Mouse (Mus musculus) limb, embryonic 11.5 days (tissue): Measurements from ENCODE around the gene Mns1. TPM values are rescaled to one million over a fixed set of nuclear protein-coding genes. Genes with fewer than 3 reads are reported as not detected.
"Not testable (repeated sequence)": the region's sequence is repeated elsewhere in the genome, so short reads cannot be mapped to it uniquely, and the experiment has no call there.

ENCODE experiments used
- ATAC-seq: fragments of 200-750 bp; cut with Nextera tagmentation; 2 replicates; pipeline ENCODE4 v1.8.0; 2017; ENCODE audit warnings: low read depth; ENCODE audit not compliant: insufficient number of reproducible peaks, low FRiP score, low TSS enrichment
- DNase-seq: peaks from one replicate; pipeline ENCODE4 v3.0.0-alpha.2; 2015; ENCODE audit warnings: low spot score
- H3K27ac ChIP-seq: fragments of 300-500 bp; sonication (generic); replicated peaks from 2 replicates; pipeline ENCODE4 v1.5.1; 2014; ENCODE audit warnings: low read depth, mild to moderate bottlenecking, low read length
- H3K27me3 ChIP-seq: fragments of 300-500 bp; sonication (generic); 2 replicates; pipeline ENCODE4 v1.6.1; 2014; ENCODE audit warnings: mild to moderate bottlenecking, low read length, mixed read lengths; ENCODE audit not compliant: control insufficient read depth, insufficient read depth
- H3K36me3 ChIP-seq: fragments of 300-500 bp; sonication (generic); 2 replicates; pipeline ENCODE4 v1.6.1; 2014; ENCODE audit warnings: mild to moderate bottlenecking, low read length, moderate library complexity, mixed read lengths; ENCODE audit not compliant: control insufficient read depth, insufficient read depth
- H3K4me1 ChIP-seq: fragments of 300-500 bp; sonication (generic); 2 replicates; pipeline ENCODE4 v1.6.1; 2014; ENCODE audit warnings: low read length, mixed read lengths; ENCODE audit not compliant: control insufficient read depth, insufficient read depth
- H3K4me2 ChIP-seq: fragments of 300-500 bp; sonication (generic); 2 replicates; pipeline ENCODE4 v1.6.1; 2014; ENCODE audit warnings: low read depth, mild to moderate bottlenecking, moderate library complexity; ENCODE audit not compliant: severe bottlenecking
- H3K4me3 ChIP-seq: fragments of 300-500 bp; sonication (generic); 2 replicates; pipeline ENCODE4 v1.5.1; 2014; ENCODE audit warnings: low read depth, low read length
- H3K9ac ChIP-seq: fragments of 300-500 bp; sonication (generic); 2 replicates; pipeline ENCODE4 v1.6.1; 2014; ENCODE audit warnings: mild to moderate bottlenecking, low read length
- H3K9me3 ChIP-seq: fragments of 300-500 bp; sonication (generic); 2 replicates; pipeline ENCODE4 v1.6.1; 2016; ENCODE audit warnings: low read length; ENCODE audit not compliant: control insufficient read depth
- WGBS: fragments of 180-500 bp; shearing (Covaris S2); extraction: QIAGEN DNeasy Blood & Tissue Kit; methylation state at CpG from one replicate; pipeline ENCODE4 v1.1.7; 2014; 5-methylcytosine and 5-hydroxymethylcytosine counted together
- polyA plus RNA-seq: library from polyadenylated mRNA; unstranded; fragments of >200 nt; fragmentation: Nextera tagmentation; extraction: Ambion mirVana; gene quantifications from 2 replicates; pipeline ENCODE4 v1.2.1, GENCODE M21; 2014

The Mns1 gene
- polyA plus RNA-seq, 1 experiment from 2014 or later, result 55.7 TPM

DNA sequence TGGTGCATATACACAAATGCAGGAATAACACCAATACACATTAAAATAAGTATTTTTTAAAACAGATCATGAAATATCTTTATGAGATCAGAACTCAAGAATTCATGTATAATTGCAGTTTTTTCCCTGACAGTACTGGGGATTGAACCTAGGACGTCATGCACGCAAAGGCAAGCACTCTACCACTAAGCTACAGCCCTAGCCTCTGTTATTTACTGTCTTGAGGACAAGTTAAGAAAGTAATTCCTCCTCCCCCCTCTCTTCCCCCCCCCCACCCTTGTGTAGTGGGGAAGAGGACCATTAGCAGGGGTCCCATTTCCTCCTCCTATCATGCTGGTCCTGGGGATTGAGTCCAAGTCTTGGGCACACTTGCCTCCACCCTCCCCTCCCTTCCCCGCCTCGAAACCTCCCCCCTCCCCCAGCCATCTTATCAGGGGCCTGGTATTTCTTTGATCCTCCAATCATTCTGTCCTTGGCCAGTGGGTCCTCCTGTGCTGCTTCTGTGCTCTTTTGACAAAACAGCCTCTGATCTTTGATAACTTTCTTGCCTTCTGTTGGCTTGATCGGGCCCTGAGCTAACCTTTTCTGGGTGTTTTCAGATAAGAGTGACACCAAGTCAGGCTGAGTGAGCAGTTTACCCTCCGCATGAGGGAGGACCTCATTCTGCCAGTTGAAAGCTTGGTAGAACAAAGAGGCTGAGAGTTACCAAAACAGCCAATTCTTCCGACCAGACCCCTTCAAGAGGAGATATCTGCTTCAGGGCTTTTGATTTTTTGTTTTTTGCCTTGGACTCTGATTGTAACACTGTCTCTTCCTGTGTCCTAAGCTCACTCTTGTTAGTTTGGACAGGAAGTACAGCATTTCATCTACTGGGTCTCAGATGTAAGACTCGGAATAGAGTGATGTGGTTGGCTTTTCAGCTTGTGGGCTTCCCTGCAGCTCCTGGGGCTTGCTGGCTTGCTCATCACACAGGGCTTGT, 3.4 kb downstream of the Mns1 start:
- H3K4me1 ChIP-seq, result peaks cover 6% of the 10 kb centered on the region; the same call in 1 of the 2 replicates
- H3K4me2 ChIP-seq, result no peak overlapping the region
- no peak overlapping the region for H3K27ac ChIP-seq
- DNase-seq (no peak), ATAC-seq (no peak)
- peaks cover 5% of the 10 kb centered on the region for H3K36me3 ChIP-seq
- WGBS, result 59% methylated on average over 8 of the region's 8 CpGs
- H3K27me3 ChIP-seq, result no peaks in the 10 kb centered on the region
- H3K9ac ChIP-seq, result no peak overlapping the region
- H3K9me3 ChIP-seq, result no peaks in the 10 kb centered on the region
- no peak overlapping the region for H3K4me3 ChIP-seq

DNA sequence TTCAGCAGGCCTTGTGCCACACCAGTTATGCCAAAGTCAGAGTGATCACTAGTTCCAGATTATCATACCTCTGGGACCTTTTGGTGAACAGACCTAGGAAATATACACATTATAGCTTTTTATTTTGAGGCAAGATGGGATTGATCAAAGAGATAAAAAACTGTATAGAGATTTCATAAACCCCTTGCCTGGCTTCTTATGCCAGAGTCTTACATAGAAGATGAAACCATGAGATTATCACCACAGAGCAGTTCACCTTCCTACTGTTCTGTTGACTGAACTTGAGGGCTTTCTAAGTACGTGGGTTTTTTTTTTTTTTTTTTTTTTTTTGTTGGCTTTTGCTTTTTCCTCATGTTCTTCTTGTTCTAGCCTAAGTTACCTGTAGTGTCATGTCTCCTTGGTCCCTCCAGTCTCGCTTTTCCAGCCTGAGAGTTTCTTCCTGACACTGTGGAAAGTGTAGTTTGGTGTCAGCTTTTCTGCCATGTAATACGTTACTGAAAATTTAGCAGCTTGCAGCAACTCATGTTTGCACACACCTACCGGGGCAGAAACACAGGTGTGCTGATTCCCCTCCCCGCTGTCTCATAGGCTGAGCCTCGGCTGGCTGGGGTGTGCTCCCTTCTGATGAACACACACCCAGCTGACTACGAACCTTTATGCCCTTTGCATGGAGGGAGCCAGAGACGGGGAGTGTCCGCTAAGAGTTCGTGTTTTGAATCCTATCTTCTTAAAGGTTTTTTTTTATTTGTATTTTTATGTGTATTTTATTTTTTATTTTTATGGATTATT, 4.3 kb downstream of the Mns1 start:
- 91% methylated on average over 10 of the region's 10 CpGs for WGBS
- H3K27me3 ChIP-seq, result no peaks in the 10 kb centered on the region
- no peak overlapping the region for H3K4me2 ChIP-seq
- no peak overlapping the region for H3K9ac ChIP-seq
- H3K4me3 ChIP-seq, result no peak overlapping the region
- ATAC-seq (no peak), DNase-seq (no peak)
- H3K27ac ChIP-seq, result no peak overlapping the region
- H3K4me1 ChIP-seq, result peaks cover 6% of the 10 kb centered on the region; the same call in 1 of the 2 replicates
- H3K9me3 ChIP-seq, result no peaks in the 10 kb centered on the region
- peaks cover 10% of the 10 kb centered on the region for H3K36me3 ChIP-seq

DNA sequence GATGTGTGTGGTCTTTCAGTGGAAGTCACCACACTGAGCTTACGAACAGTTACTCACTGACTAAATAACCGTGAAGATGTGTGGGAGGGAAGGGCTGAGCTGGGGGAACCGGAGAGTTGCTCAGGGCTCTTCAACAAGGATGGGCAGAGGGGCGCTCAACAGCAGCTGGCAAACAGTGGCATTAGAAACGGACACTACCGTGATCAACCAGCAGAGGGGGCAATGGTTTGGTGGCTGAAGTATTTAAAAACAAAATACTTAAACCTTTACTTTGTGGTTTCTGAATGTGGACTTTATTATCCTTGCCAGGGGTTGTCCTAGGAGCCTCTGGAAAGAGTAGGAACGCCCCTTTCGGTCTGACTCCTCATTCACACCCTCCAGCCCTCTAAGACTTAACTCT, 10.2 kb downstream of the Mns1 start:
- H3K4me1 ChIP-seq, result no peaks in the 10 kb centered on the region
- peaks cover 13% of the 10 kb centered on the region for H3K36me3 ChIP-seq
- H3K27me3 ChIP-seq, result no peaks in the 10 kb centered on the region
- no peak overlapping the region for H3K4me2 ChIP-seq
- 63% methylated on average over 8 of the region's 8 CpGs for WGBS
- no peak for ATAC-seq
- no peak overlapping the region for H3K27ac ChIP-seq
- no peak overlapping the region for H3K9ac ChIP-seq
- DNase-seq, result peak; percentile 69
- H3K4me3 ChIP-seq, result no peak overlapping the region
- H3K9me3 ChIP-seq, result no peaks in the 10 kb centered on the region

DNA sequence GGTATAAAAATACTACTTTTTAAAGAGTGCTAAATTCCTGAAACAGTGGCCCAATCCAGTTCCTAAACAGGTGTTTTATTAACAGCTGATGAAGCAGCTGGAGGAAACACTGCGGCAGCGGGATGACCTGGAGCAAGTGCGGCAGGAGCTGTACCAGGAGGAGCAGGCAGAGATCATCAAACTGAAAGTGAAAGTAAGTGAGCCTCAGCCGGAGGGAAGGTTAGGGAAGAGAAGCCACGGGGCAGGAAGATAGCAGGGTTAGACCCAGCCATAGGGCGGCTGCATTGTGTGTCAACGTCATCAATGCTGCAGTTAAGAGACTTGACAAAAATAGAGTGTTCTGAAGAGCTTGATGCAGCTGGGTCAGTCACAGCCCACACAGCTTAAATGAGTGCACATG, 11.6 kb downstream of the Mns1 start:
- H3K36me3 ChIP-seq, result peaks cover 16% of the 10 kb centered on the region
- H3K27ac ChIP-seq, result no peak overlapping the region
- H3K27me3 ChIP-seq, result no peaks in the 10 kb centered on the region
- no peak overlapping the region for H3K9ac ChIP-seq
- H3K4me3 ChIP-seq, result no peak overlapping the region
- H3K9me3 ChIP-seq, result no peaks in the 10 kb centered on the region
- H3K4me1 ChIP-seq, result no peaks in the 10 kb centered on the region
- no peak overlapping the region for H3K4me2 ChIP-seq
- ATAC-seq (no peak), DNase-seq (no peak)
- 88% methylated on average over 7 of the region's 7 CpGs for WGBS

GRCm38 (mm10) chr9:72449841-72450240, 12.0 kb downstream of the Mns1 start:
- Histone ChIP-seq H3K4me1 (no peaks in the 10 kb centered on the region), H3K36me3 (peaks cover 16% of the 10 kb centered on the region), H3K4me2 (no peak overlapping the region), H3K4me3 (no peak overlapping the region), H3K27ac (no peak overlapping the region), H3K9ac (no peak overlapping the region), H3K27me3 (no peaks in the 10 kb centered on the region), H3K9me3 (no peaks in the 10 kb centered on the region)
- ATAC-seq, result no peak
- WGBS, result 94% methylated on average over 2 of the region's 2 CpGs
- DNase-seq, result no peak

DNA sequence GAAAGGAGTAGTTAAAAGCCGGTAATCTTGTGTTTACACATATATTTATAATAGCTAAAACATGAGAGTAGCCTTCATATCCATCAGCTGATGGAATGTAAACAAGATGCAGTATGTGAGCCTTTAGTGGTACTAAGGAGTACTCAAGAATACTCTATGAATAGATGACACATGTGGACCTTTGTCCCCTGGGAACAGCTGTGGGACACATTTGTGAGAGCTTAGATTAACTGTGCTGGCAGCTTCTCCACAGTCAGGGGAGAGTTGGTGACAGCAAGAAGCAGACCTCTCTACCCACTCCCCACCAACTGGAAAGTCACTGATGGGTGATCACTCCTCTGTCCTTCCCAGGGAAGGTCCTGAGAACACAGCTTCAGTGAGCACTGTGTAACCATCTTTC, 12.6 kb downstream of the Mns1 start:
- Histone ChIP-seq H3K27me3 (no peaks in the 10 kb centered on the region), H3K27ac (no peak overlapping the region), H3K9me3 (no peaks in the 10 kb centered on the region), H3K36me3 (peaks cover 16% of the 10 kb centered on the region), H3K4me2 (no peak overlapping the region), H3K4me3 (no peak overlapping the region), H3K9ac (no peak overlapping the region), H3K4me1 (no peaks in the 10 kb centered on the region)
- ATAC-seq (no peak), DNase-seq (no peak)
- WGBS, result 93% methylated on average over 1 of the region's 1 CpGs

GRCm38 (mm10) chr9:72451111-72451510, 13.3 kb downstream of the Mns1 start:
- Histone ChIP-seq H3K4me3 (no peak overlapping the region), H3K9me3 (no peaks in the 10 kb centered on the region), H3K27ac (no peak overlapping the region), H3K4me2 (no peak overlapping the region), H3K27me3 (no peaks in the 10 kb centered on the region), H3K4me1 (no peaks in the 10 kb centered on the region), H3K9ac (no peak overlapping the region), H3K36me3 (peaks cover 12% of the 10 kb centered on the region)
- ATAC-seq (no peak), DNase-seq (no peak)
- WGBS, result 85% methylated on average over 6 of the region's 6 CpGs

DNA sequence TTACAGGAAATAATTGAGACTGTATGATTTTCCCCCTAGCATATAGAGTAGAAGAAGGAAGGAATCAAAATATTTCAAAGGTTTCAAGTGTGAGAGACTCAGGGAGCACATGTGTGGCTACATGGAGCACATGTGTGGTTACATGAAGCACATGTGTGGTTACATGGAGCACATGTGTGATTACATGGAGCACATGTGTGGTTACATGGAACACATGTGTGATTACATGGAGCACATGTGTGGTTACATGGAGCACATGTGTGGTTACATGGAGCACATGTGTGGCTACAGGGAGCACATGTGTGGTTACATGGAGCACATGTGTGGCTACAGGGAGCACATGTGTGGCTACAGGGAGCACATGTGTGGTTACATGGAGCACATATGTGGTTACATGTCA, 16.5 kb downstream of the Mns1 start:
- peaks cover 10% of the 10 kb centered on the region for H3K36me3 ChIP-seq
- not testable (repeated sequence) for H3K27ac ChIP-seq, DNase-seq, H3K9me3 ChIP-seq, H3K27me3 ChIP-seq, H3K4me2 ChIP-seq, H3K4me1 ChIP-seq, H3K9ac ChIP-seq, ATAC-seq, H3K4me3 ChIP-seq
